Mouse (Mus musculus): ENCODE measurements around the gene 2310061I04Rik.

Gene 2310061I04Rik

DNA sequence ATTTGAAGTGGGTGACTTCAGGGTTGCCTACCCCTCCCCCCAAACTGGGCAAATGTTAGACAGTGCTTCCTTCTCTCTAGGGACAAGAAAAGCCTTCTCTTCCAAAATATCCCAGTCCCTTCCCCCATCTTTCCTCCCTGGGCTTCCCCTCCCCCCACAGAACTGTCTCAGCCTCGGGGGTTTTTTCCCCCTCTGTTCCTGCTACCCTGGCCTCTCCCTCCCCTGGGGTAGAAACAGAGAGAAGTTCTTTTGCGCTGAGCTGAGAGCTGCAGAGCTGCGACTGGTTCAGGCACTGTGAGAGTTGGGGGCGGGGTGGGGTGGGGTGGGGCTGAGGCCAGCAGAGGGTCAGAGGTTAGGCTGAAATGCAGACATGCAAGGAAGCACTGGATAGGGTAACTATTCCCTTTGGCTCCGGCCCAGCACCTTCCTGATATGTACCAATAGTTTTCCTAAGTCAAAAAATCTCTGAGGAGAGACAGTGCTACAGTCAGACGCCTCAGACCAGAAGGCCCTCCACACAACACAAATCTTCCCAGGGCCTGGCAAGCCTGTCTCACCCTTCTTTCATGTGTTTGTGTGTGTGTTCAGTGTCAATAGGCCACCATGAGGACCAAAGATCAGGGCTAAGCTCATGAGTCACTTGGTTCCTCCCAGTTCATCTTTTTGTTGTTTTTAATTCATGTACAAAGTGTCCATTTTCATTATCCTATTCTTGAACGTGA, 27.7 kb downstream of the 2310061I04Rik start:
- DNase-seq: no peak

DNA sequence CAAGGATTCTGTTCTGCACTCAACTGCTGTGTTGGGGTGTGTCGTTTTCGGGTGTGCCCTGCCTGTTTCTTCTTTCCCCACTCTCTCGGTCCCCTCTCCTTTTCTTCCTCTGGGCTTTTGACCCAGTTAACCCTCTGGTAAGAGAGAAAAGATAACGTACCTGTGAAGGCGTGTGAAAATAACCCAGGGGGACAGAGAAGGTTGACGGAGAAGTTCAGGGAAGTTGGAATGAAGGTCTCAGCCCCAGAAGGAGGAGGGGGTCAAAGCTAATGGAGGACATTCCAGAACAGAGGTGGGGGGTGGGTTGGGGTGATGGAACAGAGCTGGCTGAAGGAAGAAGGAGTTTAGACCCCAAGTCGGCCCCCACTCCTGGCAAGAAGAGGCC, 28.3 kb downstream of the 2310061I04Rik start:
- no peak for DNase-seq

DNA sequence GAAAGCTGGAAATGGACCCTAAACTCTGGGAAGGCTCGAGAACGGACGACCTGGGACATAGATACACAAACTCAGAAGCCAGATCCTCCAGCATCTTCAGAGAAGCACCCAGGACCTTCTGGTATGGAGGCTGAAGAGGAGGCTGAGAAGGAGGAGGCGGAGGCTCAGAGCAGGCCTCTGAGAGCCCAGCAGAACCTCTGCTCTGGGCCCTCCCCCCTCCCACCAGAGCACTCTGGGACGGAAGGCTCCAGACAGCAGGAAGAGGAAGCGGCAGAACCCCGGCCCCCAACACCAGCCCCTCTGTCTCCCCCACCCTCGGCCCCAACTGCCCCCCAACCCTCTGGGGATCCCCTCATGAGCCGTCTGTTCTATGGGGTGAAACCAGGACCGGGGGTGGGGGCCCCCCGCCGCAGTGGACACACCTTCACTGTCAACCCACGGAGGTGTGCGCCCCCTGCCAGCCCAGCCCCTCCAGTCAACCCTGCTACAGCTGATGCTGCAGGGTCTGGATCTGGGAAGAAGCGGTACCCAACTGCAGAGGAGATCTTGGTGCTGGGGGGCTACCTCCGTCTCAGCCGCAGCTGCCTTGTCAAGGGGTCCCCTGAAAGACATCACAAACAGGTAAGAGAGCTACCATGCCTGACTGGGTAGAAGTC, 28.9 kb downstream of the 2310061I04Rik start:
- DNase-seq: no peak

DNA sequence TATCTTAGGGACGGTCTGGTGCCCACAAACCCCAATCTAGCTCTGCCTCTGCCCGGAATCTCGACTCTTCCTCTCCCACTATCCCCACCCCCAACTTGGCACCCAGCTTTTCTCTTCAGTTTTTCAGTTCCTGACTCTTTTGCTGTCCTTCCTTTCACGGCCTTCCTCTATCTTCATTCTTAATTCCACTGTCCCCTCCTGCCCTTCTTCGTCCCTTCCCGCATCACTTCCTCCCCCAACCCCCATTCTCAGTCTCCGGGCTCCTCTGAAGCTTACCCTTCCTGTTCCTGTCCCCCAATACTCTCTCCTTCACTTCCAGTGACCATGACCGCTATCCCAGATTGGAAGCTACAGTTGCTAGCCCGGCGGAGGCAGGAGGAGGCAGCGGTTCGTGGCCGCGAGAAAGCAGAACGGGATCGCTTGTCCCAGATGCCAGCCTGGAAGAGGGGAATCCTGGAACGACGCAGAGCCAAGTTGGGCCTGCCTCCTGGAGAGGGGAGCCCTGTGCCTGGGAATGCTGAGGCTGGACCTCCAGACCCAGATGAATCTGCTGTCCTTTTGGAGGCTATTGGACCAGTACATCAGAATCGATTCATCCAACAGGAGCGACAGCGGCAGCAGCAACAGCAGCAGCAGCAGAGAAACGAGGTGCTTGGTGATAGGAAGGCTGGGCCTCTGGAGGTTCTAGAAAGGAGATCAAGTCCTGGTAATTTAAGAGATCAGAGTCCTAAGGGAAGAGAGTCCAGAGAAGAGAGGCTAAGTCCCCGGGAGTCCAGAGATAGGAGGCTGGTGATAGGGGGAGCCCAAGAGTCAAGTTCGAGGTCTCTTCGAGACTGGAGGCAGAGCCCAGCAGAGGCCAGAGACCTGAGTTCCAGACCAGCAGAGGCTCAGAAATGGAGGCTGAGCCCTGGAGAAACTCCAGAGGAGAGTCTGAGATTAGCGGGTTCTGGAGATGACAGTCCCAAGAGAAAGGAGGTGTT, 30.0 kb downstream of the 2310061I04Rik start:
- DNase-seq: no peak

DNA sequence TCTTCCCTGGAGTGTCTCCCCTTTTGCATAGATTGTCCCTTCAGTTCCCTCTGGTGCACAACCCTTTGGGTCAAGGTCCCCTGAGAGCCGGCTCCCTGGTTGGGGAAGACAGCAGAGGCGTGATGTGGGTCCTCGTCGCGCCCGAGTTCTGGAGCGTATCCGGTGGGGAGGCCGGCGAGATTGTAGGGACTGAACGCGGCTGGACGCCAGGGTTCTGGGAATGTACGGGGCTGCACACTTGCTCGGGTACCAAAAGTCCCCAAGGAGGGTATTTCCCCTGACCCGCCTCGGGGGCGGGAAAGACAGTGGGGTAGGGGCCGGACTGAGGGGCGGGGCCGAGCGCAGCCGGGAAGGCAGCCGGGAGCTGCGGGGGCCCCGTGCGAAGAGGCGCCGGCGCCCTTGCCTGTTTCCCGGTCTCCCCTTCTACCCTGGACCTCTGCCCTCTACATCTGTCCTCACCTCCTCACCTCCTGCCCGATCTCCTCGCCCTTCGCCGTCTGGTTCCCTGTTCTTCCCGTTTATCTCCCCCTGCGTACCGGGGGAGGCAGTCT, 30.9 kb downstream of the 2310061I04Rik start:
- DNase-seq: peak; percentile 63

DNA sequence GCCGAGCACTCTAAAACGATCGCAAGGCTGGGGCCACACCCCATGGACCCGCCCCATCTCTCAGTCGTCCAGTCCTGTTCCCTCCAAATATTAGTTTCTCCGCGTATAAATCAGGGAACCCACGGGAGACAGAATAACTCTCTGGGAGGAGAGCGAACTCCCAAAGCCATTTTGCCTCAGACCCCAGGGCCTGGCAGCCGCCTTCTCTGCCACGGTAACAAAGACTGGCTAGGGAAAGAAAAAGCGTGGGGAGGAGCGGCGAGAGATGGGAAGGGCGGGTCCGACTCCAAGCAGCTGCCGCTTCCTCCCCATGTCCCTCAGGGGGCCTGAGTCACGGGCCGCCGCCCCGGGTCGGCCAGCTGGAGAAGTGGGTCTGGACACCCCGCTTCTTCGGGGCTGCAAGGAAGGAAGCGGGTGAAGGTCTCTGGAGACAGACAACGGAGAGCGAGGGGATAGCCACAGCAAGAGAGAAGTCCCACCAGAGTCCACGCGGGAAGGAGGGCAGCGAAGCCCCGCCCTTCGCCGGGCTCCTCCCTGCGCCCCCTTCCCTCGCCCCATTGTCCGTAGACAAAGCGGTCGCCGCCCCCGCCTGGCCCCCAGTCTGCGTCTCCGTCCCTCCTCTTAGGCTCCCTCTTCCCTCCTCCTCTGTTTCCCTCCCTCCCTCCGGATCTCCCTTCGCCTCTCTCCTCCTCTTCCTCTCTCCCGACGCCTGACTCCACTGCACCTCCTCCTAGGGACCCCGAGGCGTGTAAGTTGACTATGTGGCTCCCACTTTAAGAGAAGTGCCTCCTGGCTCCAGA, 31.6 kb downstream of the 2310061I04Rik start, which contains the start of gene Ppp1r18:
Gene Ppp1r18, plus strand, starts transcription at position 113 of the 800 bp plus-strand sequence.
- DNase-seq: peak; percentile 69

DNA sequence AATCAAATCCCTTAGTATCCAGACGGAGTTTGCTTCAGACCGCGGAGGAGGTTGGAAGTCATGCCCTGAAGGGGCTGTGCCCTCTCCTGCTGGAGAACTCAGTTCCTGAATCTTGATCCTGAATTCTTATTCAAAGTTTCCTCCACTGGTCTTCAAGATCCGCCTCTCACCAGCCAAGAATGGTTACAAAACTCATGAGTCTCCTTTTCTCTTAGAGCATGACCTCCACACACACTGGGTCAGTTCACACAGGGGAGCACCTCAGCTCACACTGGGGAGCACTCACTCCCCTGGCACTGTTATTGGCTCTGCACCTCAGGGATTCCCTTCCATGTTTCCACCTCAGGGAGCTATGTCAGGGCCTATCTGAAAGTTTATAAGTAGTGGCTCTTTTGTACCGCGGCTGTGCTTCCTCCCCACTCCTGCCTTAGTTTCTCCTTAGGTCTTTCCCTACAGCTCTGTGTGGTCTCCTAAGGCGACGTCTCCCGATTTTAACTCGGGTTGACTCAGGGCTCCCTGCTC, 32.3 kb downstream of the 2310061I04Rik start:
- DNase-seq: no peak

DNA sequence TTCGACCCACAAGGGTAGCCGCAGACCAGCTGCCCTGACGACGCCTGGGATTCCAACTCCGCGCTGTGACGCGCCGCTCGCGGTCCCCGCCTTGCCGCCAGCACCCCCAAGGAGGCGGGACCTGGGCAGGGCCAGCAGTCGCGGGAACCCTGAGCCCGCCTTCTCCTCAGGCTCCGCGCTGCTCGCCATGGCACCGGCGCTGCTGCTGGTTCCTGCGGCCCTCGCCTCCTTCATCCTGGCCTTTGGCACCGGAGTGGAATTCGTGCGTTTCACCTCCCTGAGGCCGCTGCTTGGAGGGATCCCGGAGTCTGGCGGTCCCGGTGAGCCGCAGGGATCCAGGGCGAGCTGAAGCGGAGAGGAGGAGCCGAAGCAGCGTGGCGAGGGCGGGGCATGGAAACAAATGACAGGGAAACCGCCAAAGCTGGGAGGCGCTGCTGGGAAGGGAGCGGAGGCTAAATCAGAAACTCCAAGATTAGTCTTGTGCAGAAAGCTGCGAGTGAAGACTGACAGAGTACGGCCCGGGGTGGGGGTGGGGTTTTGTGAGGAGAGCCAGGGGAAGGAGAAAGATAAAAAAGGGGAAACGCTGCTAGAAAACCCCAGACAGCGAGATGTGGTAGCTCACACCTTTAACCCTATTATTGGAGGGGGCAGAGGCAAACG, 35.9 kb downstream of the 2310061I04Rik start, which contains the start of gene Nrm:
Gene Nrm, plus strand, starts transcription at position 121 of the 660 bp plus-strand sequence.
- peak; percentile 87 for DNase-seq

DNA sequence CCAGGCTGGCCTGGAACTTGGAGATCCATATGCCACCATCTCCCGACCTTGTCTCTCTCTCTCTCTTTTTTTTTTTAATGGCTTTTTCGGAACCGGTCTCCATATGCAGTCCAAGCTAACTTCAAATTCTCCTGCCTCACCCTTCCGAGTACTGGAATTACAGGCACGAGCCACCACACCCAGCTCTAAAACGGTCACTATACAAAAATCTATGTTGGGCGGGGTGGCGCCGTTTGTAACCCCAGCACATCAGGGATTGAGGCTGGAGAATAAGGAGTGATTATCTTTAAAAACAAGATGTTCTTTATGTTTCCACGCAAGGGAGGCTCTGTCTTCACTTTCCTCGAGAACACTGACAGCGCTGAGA, 36.4 kb downstream of the 2310061I04Rik start:
- DNase-seq: no peak

DNA sequence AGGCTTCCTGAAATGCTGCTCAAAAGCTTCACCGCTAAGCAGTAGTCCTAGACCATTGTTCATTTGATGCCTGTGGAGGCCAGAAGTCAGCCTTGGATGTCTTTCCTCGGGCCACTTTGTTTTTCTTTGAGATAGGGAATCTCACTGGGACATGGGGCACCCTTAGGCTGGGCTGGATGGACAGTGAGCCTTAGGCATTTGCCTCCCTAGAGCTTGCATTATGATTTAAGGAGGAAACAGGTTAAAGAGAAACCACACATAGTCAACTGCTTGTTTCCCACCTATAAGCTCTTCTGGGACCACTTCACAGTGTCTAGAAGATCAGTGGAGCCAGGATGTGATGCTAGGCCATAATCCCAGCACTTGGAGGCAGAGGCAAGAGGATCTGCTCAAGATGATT, 37.4 kb downstream of the 2310061I04Rik start:
- DNase-seq: no peak

DNA sequence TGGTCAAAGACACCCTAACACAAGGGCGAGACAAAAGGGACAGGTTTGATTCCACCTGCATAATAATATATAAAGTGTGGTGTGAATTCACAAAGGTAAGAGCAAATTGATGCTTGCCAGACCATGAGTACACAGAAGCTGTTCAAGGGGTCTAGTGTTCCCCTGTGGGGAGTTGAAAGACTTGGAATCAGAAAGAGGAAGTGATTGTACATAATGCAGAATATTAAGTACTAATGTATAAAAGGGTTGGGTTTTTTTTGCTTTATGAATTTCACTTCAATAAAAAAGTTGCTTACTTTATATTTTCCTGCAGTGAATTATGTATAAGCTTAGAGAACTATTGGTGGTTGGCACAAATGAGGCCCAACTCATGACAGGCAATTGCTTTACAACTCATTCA, 37.9 kb downstream of the 2310061I04Rik start:
- DNase-seq: no peak

DNA sequence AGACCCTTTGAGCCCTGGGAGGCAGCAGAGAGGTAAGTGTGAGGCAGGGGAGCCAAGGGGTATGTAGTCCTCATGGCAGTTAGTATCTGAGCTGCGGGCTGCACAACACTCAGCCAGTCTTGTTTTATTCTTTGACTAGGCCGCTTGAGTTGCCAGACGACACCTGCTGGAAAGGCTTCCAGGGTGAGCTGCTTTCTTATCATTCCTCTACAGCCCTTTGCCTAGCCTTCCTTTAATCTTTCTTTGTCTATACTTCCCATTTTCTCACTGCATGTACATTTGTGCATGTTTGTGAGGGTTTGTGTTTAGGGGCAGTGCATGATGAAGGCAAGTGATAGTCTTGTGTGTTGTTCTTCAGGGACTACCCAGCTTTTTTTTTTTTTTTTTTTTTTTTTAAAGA, 46.3 kb downstream of the 2310061I04Rik start:
- DNase-seq: no peak

DNA sequence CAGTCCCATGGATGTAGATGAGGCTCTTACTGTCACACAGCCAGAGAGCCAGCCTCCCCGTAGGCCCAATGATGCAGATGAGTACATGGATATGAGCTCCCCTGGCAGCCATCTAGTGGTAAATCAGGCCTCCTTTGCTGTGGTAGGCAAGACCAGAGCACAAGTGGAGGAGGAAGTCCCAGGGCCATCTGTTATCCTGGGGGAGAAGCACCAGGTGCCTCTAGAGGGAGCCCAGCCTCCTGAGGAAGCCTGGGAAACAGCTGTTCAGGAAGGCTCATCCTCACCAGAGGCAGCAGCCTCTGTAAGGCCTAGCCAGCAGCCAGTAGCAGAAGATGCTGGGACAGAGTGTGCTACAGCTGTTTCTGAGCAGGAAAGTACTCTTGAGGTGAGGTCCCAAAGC, 49.1 kb downstream of the 2310061I04Rik start:
- no peak for DNase-seq

DNA sequence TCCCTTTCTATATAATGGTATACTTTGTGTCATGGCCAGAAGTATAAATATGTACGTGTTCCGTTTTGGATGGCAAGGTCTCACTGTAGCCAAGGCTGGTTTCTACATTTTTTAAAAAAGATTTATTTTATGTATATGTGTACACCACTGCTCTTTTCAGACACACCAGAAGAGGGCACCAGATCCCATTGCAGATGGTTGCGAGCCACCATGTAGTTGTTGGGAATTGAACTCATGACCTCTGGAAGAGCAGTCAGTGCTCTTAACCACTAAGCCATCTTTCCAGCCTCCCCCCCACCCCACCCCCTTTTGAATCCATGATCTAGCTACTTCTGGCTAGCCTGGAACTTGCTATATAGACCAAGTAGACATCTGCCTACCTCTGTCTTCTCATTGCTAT, 53.7 kb downstream of the 2310061I04Rik start:
- no peak for DNase-seq

All from right cerebral cortex, postnatal 4 days (tissue).